29 mouse cellular contexts compared by ENCODE assay signal in the genomic region with DNA sequence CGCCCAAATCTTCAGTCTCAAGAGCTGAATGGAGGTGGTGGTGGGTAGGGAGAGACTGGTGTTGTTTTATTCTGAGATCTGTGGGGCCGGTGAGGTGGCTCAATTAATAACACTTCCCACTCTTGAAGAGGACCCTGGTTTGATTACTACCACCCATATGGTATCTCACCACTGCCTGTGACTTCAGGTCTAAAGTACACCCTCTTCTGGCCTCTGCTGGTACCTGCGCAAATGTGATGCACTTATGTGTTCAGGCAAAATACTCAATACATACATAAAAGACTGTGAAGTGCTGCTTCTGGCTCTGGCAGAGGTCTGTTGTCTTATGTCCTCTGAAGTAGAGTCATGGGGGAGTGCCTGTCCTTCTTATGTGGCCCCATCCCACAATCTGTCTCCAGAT. TPM values are rescaled to one million over a fixed set of nuclear protein-coding genes. Genes with fewer than 3 reads are reported as not detected.
A peak's percentile ranks its signal among the peaks of the same experiment; 100 is the strongest.
DNase-seq lines count a peak whose midpoint lies in the region; ATAC-seq and TF ChIP-seq lines count a peak whose summit lies in the region.
"Had no signal": no experiment of that assay in that cellular context is flagged by ENCODE, and none has a peak within 500 bp of the region (broad histone marks: within the 10 kb centered on the region; RNA-seq: fewer than 3 reads in every experiment).

No protein-coding gene starts in this region.

- H3K27ac ChIP-seq in layer of hippocampus, adult 2 months = no peak overlapping the region
- H3K27ac ChIP-seq in neural tube, embryonic 12.5 days = no peak overlapping the region
- H3K27ac ChIP-seq in neural tube, embryonic 15.5 days (replicated peaks) = no peak overlapping the region
- H3K27ac ChIP-seq: embryonic facial prominence, embryonic 13.5 days; forebrain, embryonic 13.5 days; gastrocnemius, adult 2 months; heart, embryonic 15.5 days; hindbrain, embryonic 14.5 days; limb, embryonic 12.5 days; macrophage; stomach, embryonic 15.5 days had no signal

- H3K36me3 ChIP-seq in neural tube, embryonic 12.5 days = no peaks in the 10 kb centered on the region
- no peaks in the 10 kb centered on the region for H3K36me3 ChIP-seq in neural tube, embryonic 15.5 days
- H3K36me3 ChIP-seq: embryonic facial prominence, embryonic 13.5 days; heart, embryonic 15.5 days; limb, embryonic 12.5 days; stomach, embryonic 15.5 days had no signal

- H3K4me2 ChIP-seq in neural tube, embryonic 12.5 days (replicated peaks) = no peak overlapping the region
- H3K4me2 ChIP-seq in neural tube, embryonic 15.5 days = 0 out of 2 replicates have a peak overlapping the region, but pooled peaks have one; percentile 78
- H3K4me2 ChIP-seq: heart, embryonic 15.5 days; limb, embryonic 12.5 days; liver, embryonic 11.5 days; stomach, embryonic 15.5 days had no signal

- DNase-seq in layer of hippocampus, adult 2 months (ENCODE audit: low spot score in 2 of 2) = peak in 1 of 2 experiments; percentile 6
- no peak for DNase-seq in layer of hippocampus, adult 18-20 months (ENCODE audit: low spot score in 2 of 2)
- no peak for DNase-seq in neural tube, embryonic 10.5 days (ENCODE audit: extremely low spot score, low spot score)
- peak; percentile 47 for DNase-seq in R1 (ENCODE audit: low read depth, low spot score)
- no peak for DNase-seq in Muller cell, postnatal 12 days (ENCODE audit: inconsistent ontology term)
- DNase-seq: adrenal gland, postnatal 25 days; B cell, adult 2 months; cerebellum, adult 11 months; embryo, embryonic 11 days; gastrocnemius, adult 2 months; heart, postnatal 36 days; kidney, adult 2 months; kidney, postnatal 10 days; liver, postnatal 0 days; thymus, adult 2 months had no signal

- no peak overlapping the region for H3K9ac ChIP-seq in neural tube, embryonic 12.5 days
- H3K9ac ChIP-seq in neural tube, embryonic 15.5 days (replicated peaks) = no peak overlapping the region
- H3K9ac ChIP-seq: embryonic facial prominence, embryonic 13.5 days; forebrain, embryonic 13.5 days; heart, embryonic 15.5 days; limb, embryonic 12.5 days; liver, postnatal 0 days; stomach, embryonic 15.5 days had no signal

- no peak for ATAC-seq in neural tube, embryonic 12.5 days (ENCODE audit: low FRiP score, low read depth)
- no peak for ATAC-seq in neural tube, embryonic 15.5 days (ENCODE audit: low FRiP score)
- ATAC-seq: forebrain, embryonic 13.5 days; liver, postnatal 0 days; lung, postnatal 0 days had no signal

- 87% methylated on average over 3 of the region's 3 CpGs for WGBS in neural tube, embryonic 12.5 days
- 83% methylated on average over 3 of the region's 3 CpGs for WGBS in neural tube, embryonic 15.5 days

- TF ChIP-seq CTCF in layer of hippocampus, adult 2 months (conservative IDR thresholded peaks at IDR 0.05) = peak; percentile 52

- H3K4me3 ChIP-seq in layer of hippocampus, adult 2 months = no peak overlapping the region
- 0 out of 2 replicates have a peak overlapping the region, but pooled peaks have one; percentile 3 for H3K4me3 ChIP-seq in neural tube, embryonic 12.5 days
- H3K4me3 ChIP-seq in neural tube, embryonic 15.5 days (replicated peaks) = no peak overlapping the region
- H3K4me3 ChIP-seq: embryonic facial prominence, embryonic 13.5 days; erythroblast, embryonic 14.5 days; forebrain, embryonic 13.5 days; gastrocnemius, adult 2 months; heart, embryonic 15.5 days; limb, embryonic 12.5 days; stomach, embryonic 15.5 days had no signal

- peaks cover 23% of the 10 kb centered on the region for H3K4me1 ChIP-seq in neural tube, embryonic 12.5 days
- peaks cover 45% of the 10 kb centered on the region for H3K4me1 ChIP-seq in neural tube, embryonic 15.5 days

- H3K27me3 ChIP-seq in neural tube, embryonic 12.5 days (replicated peaks) = peaks cover 43% of the 10 kb centered on the region
- H3K27me3 ChIP-seq in neural tube, embryonic 15.5 days (replicated peaks) = 0 out of 2 replicates have a peak, but pooled peaks cover 3% of the 10 kb centered on the region

- H3K9me3 ChIP-seq in neural tube, embryonic 12.5 days = no peaks in the 10 kb centered on the region
- H3K9me3 ChIP-seq in neural tube, embryonic 15.5 days (replicated peaks) = no peaks in the 10 kb centered on the region
- H3K9me3 ChIP-seq: embryonic facial prominence, embryonic 13.5 days; forebrain, embryonic 13.5 days; heart, embryonic 15.5 days; limb, embryonic 12.5 days; stomach, embryonic 15.5 days had no signal

RNA-seq across cellular contexts. Expression of a gene that starts 4.3 kb away (rescaled TPM):
- total RNA-seq in layer of hippocampus, adult 2 months (2021) = 10 to 100 TPM; 55.1 to 57.2 TPM
- total RNA-seq in layer of hippocampus, adult 18-20 months (2021) = 10 to 100 TPM; 51.1 to 53.0 TPM
- polyA plus RNA-seq in neural tube, embryonic 12.5 days (2016; fragmentation: Nextera tagmentation; extraction: Ambion mirVana) = 2.0 and 2.4 TPM in 2 replicates
- 7.2 and 8.3 TPM in 2 replicates for polyA plus RNA-seq in neural tube, embryonic 15.5 days (2015; fragmentation: Nextera tagmentation; extraction: Ambion mirVana)
- total RNA-seq: CH12.LX; gastrocnemius, adult 2 months; monocyte, adult 5-6 weeks had no signal
- polyA plus RNA-seq: erythroblast, embryonic 14.5 days; liver, postnatal 0 days; macrophage had no signal
